Mouse (Mus musculus): Measurements from ENCODE around the gene Mbd5. TPM values are rescaled to one million over a fixed set of nuclear protein-coding genes. Genes with fewer than 3 reads are reported as not detected.
A peak's percentile ranks its signal among the peaks of the same experiment; 100 is the strongest.

The Mbd5 gene
- 10 to 100 TPM; 46.2 to 70.7 (median 55.1) TPM for total RNA-seq (2022)

- peak; percentile 99 for DNase-seq
These were observed at the start of gene Mbd5 for GRCm38 (mm10) chr2:48948841-48949584. Mbd5 (plus strand) TSS chr2:48949508.

DNA sequence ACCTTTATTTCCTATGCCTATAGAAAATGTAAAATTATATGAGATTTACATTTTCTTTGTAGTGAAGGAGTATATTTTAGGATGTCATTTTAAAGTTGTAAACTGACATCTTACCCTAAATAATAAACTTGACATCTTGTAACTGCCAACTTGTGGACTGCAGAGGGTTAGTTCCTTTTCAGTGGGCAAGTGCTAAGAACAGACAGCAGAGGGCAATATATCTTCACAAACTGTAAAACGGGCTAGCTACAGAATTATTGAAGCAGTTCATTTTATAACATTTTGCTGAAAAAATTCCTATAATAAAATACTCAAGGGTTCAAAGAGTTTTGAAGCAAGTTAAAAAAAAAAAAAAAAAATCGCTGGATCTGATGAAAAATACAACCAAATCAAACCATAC is 40.4 kb upstream of the Mbd5 start:
- no peak for DNase-seq

DNA sequence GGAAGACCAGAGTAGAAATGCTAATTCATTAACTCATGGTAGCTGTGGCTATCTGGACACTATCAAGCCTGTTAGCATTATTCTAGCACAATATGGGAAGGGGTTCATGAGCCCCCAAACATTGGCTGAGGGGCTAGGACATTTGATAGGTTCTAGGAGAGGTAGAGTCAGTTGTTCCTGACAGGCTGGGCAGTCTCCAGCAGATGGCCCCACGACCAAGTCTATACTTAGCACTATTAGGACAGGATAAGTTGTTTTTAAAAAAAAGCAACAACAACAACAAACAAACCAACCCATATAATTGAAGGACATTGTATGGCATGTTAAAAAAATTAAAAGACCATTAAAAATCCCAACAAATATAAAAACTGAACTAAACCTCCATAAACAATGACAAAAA is 35.1 kb upstream of the Mbd5 start:
- DNase-seq = no peak

- no peak for DNase-seq
These were observed 33.5 kb upstream of the Mbd5 start for GRCm38 (mm10) chr2:48915832-48916231.

DNA sequence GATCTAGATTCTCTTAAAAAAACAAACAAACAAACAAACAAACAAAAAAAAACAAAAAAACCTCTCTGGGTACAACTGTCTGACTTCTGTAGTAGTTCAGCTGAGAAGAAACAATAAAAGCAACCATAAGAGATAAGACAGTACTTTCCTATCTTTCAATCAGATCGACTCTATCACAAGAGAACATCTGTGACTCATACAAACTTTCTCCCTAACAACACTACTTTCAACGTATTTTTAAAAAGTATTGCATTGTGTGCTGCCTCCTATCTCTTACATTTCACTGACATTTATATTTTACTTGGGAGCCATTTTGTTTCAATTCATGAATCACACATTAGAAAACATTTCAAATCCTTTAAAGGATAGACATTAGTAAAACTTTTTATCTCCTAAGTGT is 14.2 kb upstream of the Mbd5 start:
- DNase-seq = no peak

DNA sequence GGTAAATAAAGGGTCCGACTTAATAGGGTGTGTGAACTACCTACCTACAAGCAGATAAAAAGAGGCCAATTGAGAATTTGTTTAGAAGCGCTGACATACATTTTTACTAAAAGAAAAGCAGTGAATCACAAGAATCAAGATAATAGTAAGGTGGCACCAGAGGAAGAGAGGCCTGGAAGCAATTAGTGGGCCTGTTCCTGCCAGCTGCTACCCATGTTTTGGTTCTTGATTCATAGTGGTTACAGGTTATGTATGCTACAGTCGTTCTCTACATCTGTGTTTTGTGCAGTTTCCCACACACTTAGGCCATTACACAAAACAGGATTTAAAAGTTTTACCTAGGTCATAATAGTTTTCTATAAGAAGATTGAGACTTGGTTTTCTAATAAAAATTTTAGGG is 1.5 kb upstream of the Mbd5 start:
- DNase-seq = no peak

DNA sequence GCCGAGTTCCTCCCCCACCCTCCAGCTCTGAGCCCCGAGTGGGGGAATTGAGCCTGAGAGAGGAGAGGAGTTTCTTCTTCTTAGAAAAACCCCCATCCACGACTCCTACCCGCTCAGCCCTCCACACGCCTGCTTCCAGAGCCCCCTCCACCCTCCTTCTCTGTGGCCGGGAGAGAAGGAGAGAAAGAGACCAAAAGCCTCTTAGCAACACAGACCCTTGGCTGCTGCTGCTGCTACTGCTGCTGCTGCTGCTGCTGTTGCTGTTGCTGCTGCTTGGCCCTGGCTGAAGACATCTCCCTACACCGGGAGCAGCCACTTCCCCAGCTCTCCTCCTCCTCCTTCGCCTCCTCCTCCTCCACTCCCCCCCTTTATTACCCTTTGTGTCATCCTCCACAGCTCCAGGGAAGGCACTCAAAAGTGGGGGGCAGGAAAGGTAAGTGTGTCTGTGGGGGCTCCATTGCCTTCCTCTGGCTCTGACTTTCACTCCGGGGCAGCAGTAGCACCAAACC is 489 bp downstream of the Mbd5 start:
- DNase-seq = peak; percentile 33

DNA sequence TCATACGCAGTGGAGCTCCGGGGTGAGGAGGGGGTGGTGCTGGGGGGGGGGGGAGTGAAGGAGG is 776 bp downstream of the Mbd5 start, which contains the start of gene Orc4:
Gene Orc4 (minus strand): TSS at position 26 of the 64 bp plus-strand sequence.
- no peak for DNase-seq

DNA sequence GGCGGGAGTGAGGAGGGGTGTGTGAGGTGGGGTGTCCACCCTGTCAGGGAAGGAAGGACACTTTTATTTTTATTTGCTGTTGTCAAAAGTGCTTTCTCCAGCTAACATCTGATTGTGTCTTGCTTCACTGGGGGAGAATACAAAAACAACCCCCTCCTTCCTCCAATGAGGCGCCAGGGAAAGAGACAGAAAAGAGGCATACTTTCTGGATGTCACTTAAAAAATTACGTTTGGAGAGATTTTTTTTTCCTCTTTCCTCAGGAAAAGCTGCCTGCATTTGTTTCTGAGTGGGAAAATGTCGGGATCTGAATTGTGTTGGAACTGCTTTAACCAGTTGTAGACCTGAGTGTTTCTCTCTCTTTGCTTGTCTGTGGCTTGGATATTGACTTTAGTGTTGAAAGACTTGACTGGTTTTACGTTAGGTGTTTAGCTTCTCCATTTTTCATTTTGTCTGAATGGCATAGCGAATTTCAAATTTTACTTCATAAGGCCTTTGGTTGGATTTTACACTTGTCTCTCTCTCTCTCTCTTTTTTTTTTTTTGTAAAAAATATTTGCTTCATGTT is 1.1 kb downstream of the Mbd5 start:
- peak; percentile 4 for DNase-seq

DNA sequence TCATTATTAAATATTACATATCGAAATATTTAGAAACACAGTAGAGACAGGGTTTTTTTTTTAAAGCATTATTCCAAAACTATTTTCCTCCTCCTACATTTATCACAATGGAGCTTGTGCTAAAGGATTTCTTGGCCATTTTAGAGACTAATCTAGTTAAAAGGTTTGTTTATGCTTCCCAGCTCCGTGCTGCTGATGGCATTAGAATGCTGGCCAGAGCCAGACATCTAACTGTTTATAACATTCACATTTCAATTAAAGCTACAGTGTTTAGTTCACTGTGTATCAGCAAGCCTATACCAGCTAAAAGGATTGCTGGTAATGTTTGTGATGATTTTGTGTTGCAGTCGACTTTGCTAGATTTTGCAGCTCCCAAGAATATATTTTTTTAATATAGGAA is 7.3 kb downstream of the Mbd5 start:
- DNase-seq = no peak

- DNase-seq = no peak
These were observed 29.6 kb downstream of the Mbd5 start for GRCm38 (mm10) chr2:48978920-48979319.

GRCm38 (mm10) chr2:48990322-48990721 is 41.0 kb downstream of the Mbd5 start:
- DNase-seq = no peak

DNA sequence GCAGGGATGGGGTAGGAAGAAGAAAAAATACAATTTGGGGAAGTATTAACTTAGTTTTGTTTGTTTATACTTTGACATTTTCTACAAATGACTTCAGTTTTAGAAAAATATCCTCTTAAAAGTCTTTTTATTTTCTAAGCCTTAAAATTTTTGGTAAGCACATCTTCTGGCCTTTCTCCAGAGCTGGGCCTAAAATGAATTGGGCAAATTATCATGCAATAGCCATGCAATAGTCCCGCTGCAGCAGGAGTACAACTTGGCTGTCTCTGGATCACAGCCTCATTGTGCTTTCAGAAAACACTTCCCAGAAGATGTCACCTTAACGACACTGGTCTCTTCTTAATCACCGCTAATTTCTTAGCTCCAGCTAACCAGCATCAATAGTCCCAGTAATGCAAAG is 91.2 kb downstream of the Mbd5 start:
- DNase-seq = no peak

GRCm38 (mm10) chr2:49050030-49050429 is 100.7 kb downstream of the Mbd5 start:
- DNase-seq = no peak

DNA sequence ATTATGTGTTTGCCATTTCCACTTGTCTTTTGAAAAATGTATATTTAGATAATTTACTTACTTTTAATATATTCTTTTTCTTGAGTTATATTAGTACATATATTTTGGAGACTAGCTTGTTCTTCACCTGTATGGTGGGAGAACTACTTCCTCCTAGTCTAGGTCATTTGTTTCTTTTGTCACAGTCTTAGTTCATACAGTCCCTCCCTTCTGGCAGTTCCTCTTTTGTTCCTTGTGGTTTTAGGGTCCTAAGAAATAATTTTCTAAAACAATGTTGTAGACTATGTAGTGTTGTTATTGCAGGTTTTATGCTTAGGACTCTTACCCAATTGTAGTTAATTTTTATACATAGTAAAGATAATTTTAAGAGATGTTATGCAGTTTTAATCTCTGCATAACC is 118.6 kb downstream of the Mbd5 start:
- DNase-seq = no peak

DNA sequence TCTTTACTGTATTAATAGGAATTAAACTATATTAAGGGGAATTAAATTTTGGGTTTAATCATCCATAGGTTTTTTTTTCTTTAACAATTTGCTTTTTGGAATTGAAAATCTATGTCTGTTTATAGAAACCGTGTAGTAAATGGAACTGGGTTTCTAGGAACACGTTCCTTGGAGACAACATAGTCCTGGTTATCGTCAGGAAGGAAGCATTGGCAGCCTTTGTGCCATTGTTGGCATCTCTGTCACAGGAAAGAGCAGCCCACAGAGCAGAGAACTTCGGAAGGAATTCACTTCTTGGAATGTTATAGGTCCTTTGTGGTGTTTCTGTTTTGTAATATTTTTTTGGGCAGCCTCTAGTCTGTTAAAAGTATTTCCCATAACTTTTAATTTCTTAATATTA is 135.7 kb downstream of the Mbd5 start:
- no peak for DNase-seq

DNA sequence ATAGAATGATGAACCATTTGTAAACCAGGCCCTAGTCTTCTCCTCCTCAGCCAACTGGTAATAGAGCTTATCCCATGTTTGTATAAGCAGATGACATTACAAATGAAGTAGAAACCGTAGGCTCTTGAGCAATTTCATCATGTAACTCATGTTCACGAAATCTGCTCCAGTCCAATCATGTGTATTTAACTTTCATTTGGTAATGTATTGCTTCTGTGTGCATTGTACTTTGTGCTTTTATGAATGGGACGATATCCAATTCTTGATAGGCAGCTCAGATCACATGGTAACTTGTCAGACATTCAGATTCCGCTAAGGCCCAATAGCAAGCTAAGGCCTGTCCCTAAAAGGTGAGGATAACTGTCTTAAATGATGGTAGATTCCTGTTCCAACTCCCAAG is 141.5 kb downstream of the Mbd5 start:
- no peak for DNase-seq

- DNase-seq = no peak
These were observed 147.5 kb downstream of the Mbd5 start for GRCm38 (mm10) chr2:49096765-49097164.

DNA sequence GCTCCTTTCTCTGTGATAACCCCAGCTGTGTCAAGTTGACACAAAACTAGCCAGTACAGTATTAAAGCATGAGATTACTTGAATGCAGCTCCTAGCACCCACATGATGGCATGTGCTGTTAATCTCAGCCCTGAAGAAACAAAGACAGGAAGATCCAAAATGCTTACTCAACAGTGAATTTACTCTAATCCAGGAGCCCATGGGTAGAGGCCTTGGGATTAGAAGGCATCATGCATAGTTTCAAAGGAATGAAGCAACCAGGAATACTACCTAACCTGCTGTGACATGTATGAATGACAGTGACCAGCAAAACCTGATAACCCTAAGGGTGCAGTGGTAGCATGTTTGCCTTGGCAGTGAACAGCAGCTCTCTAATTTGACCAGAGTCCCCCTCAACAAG is 159.6 kb downstream of the Mbd5 start:
- no peak for DNase-seq

DNA sequence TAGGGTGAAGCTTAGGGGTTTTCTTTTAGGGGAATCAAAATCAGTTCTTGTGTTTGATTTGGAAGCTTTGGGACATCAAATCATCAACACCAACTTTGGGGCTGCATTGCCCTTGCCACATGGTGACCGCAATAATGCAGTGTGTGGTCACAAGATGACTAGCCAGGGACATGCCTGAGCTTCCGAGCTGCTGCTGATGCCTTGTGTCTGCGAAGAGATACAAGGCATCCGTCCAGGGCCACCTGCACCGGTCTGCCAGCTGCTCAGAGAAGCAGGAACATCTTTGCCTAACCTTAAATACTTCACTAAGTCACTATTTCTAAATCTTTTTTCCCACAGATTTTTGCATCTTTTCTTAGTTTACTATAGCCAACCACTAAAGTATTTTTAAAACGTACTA is 170.6 kb downstream of the Mbd5 start:
- DNase-seq = no peak

- DNase-seq = no peak
These were observed 172.3 kb downstream of the Mbd5 start for GRCm38 (mm10) chr2:49121603-49122002.

GRCm38 (mm10) chr2:49142186-49142585 is 192.9 kb downstream of the Mbd5 start:
- DNase-seq = no peak

DNA sequence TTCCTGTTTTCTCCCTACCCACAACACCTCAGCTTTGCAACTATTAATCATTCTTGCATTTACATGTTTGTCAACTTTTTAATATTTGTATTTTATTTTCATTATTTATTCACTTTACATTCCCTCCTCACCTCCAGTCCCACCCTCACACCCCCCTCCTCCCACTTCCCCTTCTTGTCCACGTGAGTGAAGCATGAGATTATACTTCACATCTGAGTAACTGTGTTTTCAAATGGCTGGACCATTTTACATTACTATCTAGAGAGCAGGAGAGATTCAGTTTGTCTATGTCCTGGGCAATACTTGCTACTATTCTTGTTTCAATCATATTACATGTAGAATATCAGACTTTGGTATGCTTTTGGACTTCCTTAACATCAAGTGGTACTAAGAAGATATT is 204.3 kb downstream of the Mbd5 start:
- no peak for DNase-seq

DNA sequence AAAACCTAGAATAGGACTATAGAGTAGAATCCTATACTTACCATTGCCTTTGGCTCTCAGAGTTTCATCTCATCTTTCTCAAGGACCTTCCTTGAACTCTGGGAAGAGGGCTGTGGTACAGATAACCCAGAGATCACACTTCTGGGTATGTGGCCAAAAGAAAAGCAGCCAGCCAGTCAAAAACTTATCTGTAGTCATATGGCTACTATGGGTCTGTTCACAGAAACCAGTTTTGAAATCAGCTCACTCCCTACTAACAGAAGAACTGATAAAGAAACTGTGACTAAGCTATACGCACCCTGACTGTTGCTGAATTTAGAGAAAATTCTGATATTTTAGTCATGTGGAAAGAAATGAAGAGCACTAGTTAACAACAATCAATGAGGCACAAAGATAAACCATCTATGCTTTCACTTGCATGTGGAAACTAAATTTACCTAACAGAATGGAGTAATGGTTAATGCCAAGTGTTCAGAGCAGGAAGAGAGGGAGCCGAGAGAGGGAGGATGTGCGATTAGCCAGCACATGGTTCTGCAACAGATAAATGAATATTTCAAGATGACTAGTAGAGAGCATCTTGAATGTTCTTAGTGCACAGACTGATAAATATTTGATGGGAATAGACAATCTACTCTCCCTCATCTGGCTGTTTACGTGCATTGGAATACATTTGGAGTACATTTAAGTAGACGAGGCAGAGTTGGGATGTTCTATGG is 211.1 kb downstream of the Mbd5 start:
- no peak for DNase-seq
